In genomic region chr5:24599137-24599536, GRCm38 (mm10) we compare ENCODE assay signal across 10 mouse cellular contexts. TPM values are rescaled to one million over a fixed set of nuclear protein-coding genes. Genes with fewer than 3 reads are reported as not detected.
DNase-seq lines count a peak whose midpoint lies in the region; ATAC-seq and TF ChIP-seq lines count a peak whose summit lies in the region.
"Had no signal": no experiment of that assay in that cellular context is flagged by ENCODE, and none has a peak within 500 bp of the region (broad histone marks: within the 10 kb centered on the region; RNA-seq: fewer than 3 reads in every experiment).

No protein-coding gene starts in this region.

- H3K4me3 ChIP-seq in heart, embryonic 13.5 days, result peak overlapping the region; percentile 62
- 0 out of 2 replicates have a peak overlapping the region, but pooled peaks have one; percentile 27 for H3K4me3 ChIP-seq in cortical plate, adult 2 months (ENCODE audit: insufficient read depth, low read length)
- peak overlapping the region; percentile 48 for H3K4me3 ChIP-seq in hindbrain, embryonic 12.5 days
- H3K4me3 ChIP-seq in midbrain, embryonic 14.5 days (replicated peaks; ENCODE audit: low read depth, low read length), result peak overlapping the region; percentile 51

- WGBS in heart, embryonic 13.5 days, result 14% methylated on average over 8 of the region's 8 CpGs
- 13% methylated on average over 8 of the region's 8 CpGs for whole genome bisulfite sequencing in hindbrain, embryonic 12.5 days
- WGBS in midbrain, embryonic 14.5 days, result 14% methylated on average over 8 of the region's 8 CpGs

- DNase-seq in heart, postnatal 36 days, result no peak
- no peak for DNase-seq in midbrain, embryonic 14.5 days
- DNase-seq in embryo, embryonic 9.5 days (ENCODE audit: extremely low spot score), result no peak
- no peak for DNase-seq in urinary bladder, postnatal 36 days (ENCODE audit: low spot score in 2 of 2)
- no peak for DNase-seq in frontal cortex, postnatal 10 days (ENCODE audit: low spot score in 2 of 2)

- intact Hi-C loops in heart, postnatal 36 days (cut with DNase I), result loop anchor here (2.0 kb wide), 1 partner anchor 88 kb away; no protein-coding TSS in a partner anchor

- peak overlapping the region; percentile 94 for H3K4me2 ChIP-seq in heart, embryonic 13.5 days
- peak overlapping the region; percentile 94 for H3K4me2 ChIP-seq in hindbrain, embryonic 12.5 days (replicated peaks)
- H3K4me2 ChIP-seq in midbrain, embryonic 14.5 days (ENCODE audit: low read length), result peak overlapping the region; percentile 95

- peaks cover 9% of the 10 kb centered on the region; the same call in 1 of the 2 replicates for H3K27me3 ChIP-seq in heart, embryonic 13.5 days (replicated peaks)
- peaks cover 10% of the 10 kb centered on the region; the same call in 1 of the 2 replicates for H3K27me3 ChIP-seq in hindbrain, embryonic 12.5 days
- no peaks in the 10 kb centered on the region for H3K27me3 ChIP-seq in midbrain, embryonic 14.5 days (ENCODE audit: control insufficient read depth, insufficient read depth, low read length)

- no peak for TF ChIP-seq POLR2A in cortical plate, adult 2 months (IDR thresholded peaks at IDR 0.05; ENCODE audit: extremely low read depth, insufficient read depth, low read length)

- H3K36me3 ChIP-seq in heart, embryonic 13.5 days, result peaks cover 32% of the 10 kb centered on the region
- peaks cover 8% of the 10 kb centered on the region; the same call in 1 of the 2 replicates for H3K36me3 ChIP-seq in hindbrain, embryonic 12.5 days
- peaks cover 16% of the 10 kb centered on the region for H3K36me3 ChIP-seq in midbrain, embryonic 14.5 days (ENCODE audit: control insufficient read depth, insufficient read depth, low read length)

- no peak for TF ChIP-seq CTCF in cortical plate, adult 2 months (IDR thresholded peaks at IDR 0.05; ENCODE audit: extremely low read depth, insufficient read depth, low read length)

- peak overlapping the region; percentile 59 for H3K27ac ChIP-seq in heart, embryonic 13.5 days (replicated peaks)
- no peak overlapping the region for H3K27ac ChIP-seq in cortical plate, adult 2 months (ENCODE audit: insufficient read depth, low read length)
- H3K27ac ChIP-seq in hindbrain, embryonic 12.5 days, result no peak overlapping the region
- peak overlapping the region; percentile 77 for H3K27ac ChIP-seq in midbrain, embryonic 14.5 days (replicated peaks; ENCODE audit: low read depth, low read length)
- H3K27ac ChIP-seq: liver, embryonic 14.5 days had no signal

- H3K9me3 ChIP-seq in heart, embryonic 13.5 days, result no peaks in the 10 kb centered on the region
- H3K9me3 ChIP-seq in hindbrain, embryonic 12.5 days (replicated peaks), result no peaks in the 10 kb centered on the region
- no peaks in the 10 kb centered on the region for H3K9me3 ChIP-seq in midbrain, embryonic 14.5 days (ENCODE audit: control insufficient read depth, low read length)

- peaks cover 64% of the 10 kb centered on the region for H3K4me1 ChIP-seq in heart, embryonic 13.5 days
- peaks cover 14% of the 10 kb centered on the region for H3K4me1 ChIP-seq in cortical plate, adult 2 months (ENCODE audit: control insufficient read depth, insufficient read depth, low read length)
- H3K4me1 ChIP-seq in hindbrain, embryonic 12.5 days, result peaks cover 82% of the 10 kb centered on the region
- H3K4me1 ChIP-seq in midbrain, embryonic 14.5 days (ENCODE audit: control insufficient read depth, insufficient read depth, low read length), result peaks cover 78% of the 10 kb centered on the region

- no peak for ATAC-seq in heart, embryonic 13.5 days (ENCODE audit: extremely low read depth, insufficient number of reproducible peaks, low FRiP score, low TSS enrichment)
- no peak for ATAC-seq in hindbrain, embryonic 12.5 days (ENCODE audit: low FRiP score)
- no peak for ATAC-seq in midbrain, embryonic 14.5 days (ENCODE audit: low FRiP score, low TSS enrichment)

- peak overlapping the region; percentile 84 for H3K9ac ChIP-seq in heart, embryonic 13.5 days
- peak overlapping the region; percentile 71 for H3K9ac ChIP-seq in hindbrain, embryonic 12.5 days
- peak overlapping the region; percentile 80 for H3K9ac ChIP-seq in midbrain, embryonic 14.5 days (replicated peaks; ENCODE audit: low read length)
- H3K9ac ChIP-seq: liver, embryonic 14.5 days had no signal

RNA-seq across cellular contexts. Expression of gene Chpf2, which starts 12.6 kb away (rescaled TPM):
- 16.1 and 16.6 TPM in 2 replicates for polyA plus RNA-seq in heart, embryonic 13.5 days (2015; fragmentation: Nextera tagmentation; extraction: Ambion mirVana)
- total RNA-seq in heart, postnatal 36 days (2021), result 10 to 100 TPM; 10.8 to 11.6 TPM
- polyA plus RNA-seq in cortical plate, adult 2 months (2012; rRNA removed), result 55.1 and 62.2 TPM in 2 replicates
- polyA plus RNA-seq in hindbrain, embryonic 12.5 days (2016; fragmentation: Nextera tagmentation; extraction: Ambion mirVana), result 22.3 and 23.1 TPM in 2 replicates
- 12.4 and 19.4 TPM in 2 replicates for polyA plus RNA-seq in midbrain, embryonic 14.5 days (2014; fragmentation: Nextera tagmentation; extraction: Ambion mirVana)

RNA-seq across cellular contexts. Expression of gene Abcf2, which starts 21.9 kb away (rescaled TPM):
- polyA plus RNA-seq in heart, embryonic 13.5 days (2015; fragmentation: Nextera tagmentation; extraction: Ambion mirVana), result 66.7 and 70.7 TPM in 2 replicates
- total RNA-seq in heart, postnatal 36 days (2021), result 10 to 100 TPM; 55.3 to 56.0 TPM
- polyA plus RNA-seq in cortical plate, adult 2 months (2012; rRNA removed), result 83.6 and 87.1 TPM in 2 replicates
- polyA plus RNA-seq in hindbrain, embryonic 12.5 days (2016; fragmentation: Nextera tagmentation; extraction: Ambion mirVana), result 108 and 110 TPM in 2 replicates
- 79.3 and 88.1 TPM in 2 replicates for polyA plus RNA-seq in midbrain, embryonic 14.5 days (2014; fragmentation: Nextera tagmentation; extraction: Ambion mirVana)

RNA-seq across cellular contexts. Expression of gene Smarcd3, which starts 25.1 kb away (rescaled TPM):
- 54.5 and 58.5 TPM in 2 replicates for polyA plus RNA-seq in heart, embryonic 13.5 days (2015; fragmentation: Nextera tagmentation; extraction: Ambion mirVana)
- 10 to 100 TPM; 63.2 to 64.5 TPM for total RNA-seq in heart, postnatal 36 days (2021)
- 97.8 and 97.9 TPM in 2 replicates for polyA plus RNA-seq in cortical plate, adult 2 months (2012; rRNA removed)
- 78.4 and 83.2 TPM in 2 replicates for polyA plus RNA-seq in hindbrain, embryonic 12.5 days (2016; fragmentation: Nextera tagmentation; extraction: Ambion mirVana)
- 158 and 199 TPM in 2 replicates for polyA plus RNA-seq in midbrain, embryonic 14.5 days (2014; fragmentation: Nextera tagmentation; extraction: Ambion mirVana)

RNA-seq across cellular contexts. Expression of gene 4931409K22Rik, which starts 42.5 kb away (rescaled TPM):
- 0.08 and 0.11 TPM in 2 replicates for polyA plus RNA-seq in heart, embryonic 13.5 days (2015; fragmentation: Nextera tagmentation; extraction: Ambion mirVana)
- not detected for total RNA-seq in heart, postnatal 36 days (2021)
- polyA plus RNA-seq in cortical plate, adult 2 months (2012; rRNA removed), result 0.04 and 0.11 TPM in 2 replicates
- not detected in 2 replicates for polyA plus RNA-seq in hindbrain, embryonic 12.5 days (2016; fragmentation: Nextera tagmentation; extraction: Ambion mirVana)
- not detected in 2 replicates for polyA plus RNA-seq in midbrain, embryonic 14.5 days (2014; fragmentation: Nextera tagmentation; extraction: Ambion mirVana)
- total RNA-seq: gastrocnemius, postnatal 14 days had no signal
- polyA plus RNA-seq: liver, embryonic 14.5 days had no signal

RNA-seq across cellular contexts. Expression of gene Asb10, which starts 58.4 kb away (rescaled TPM):
- 4.1 TPM in 2 replicates for polyA plus RNA-seq in heart, embryonic 13.5 days (2015; fragmentation: Nextera tagmentation; extraction: Ambion mirVana)
- 10 to 100 TPM; 73.0 to 82.3 TPM for total RNA-seq in heart, postnatal 36 days (2021)
- 0.40 and 0.42 TPM in 2 replicates for polyA plus RNA-seq in cortical plate, adult 2 months (2012; rRNA removed)
- 0.32 and 0.42 TPM in 2 replicates for polyA plus RNA-seq in hindbrain, embryonic 12.5 days (2016; fragmentation: Nextera tagmentation; extraction: Ambion mirVana)
- polyA plus RNA-seq in midbrain, embryonic 14.5 days (2014; fragmentation: Nextera tagmentation; extraction: Ambion mirVana), result 0.09 and 0.12 TPM in 2 replicates

Comparison
In these comparisons a context has a peak if more than half of its experiments do, and no peak if none do; other contexts are left out.
1. H3K27ac ChIP-seq: peak in heart, embryonic 13.5 days (single experiment) and midbrain, embryonic 14.5 days (single experiment); none in cortical plate, adult 2 months (single experiment) and hindbrain, embryonic 12.5 days (single experiment).
2. Peak in every context shown above with its lines, with median percentiles within 50 percentile points of each other: H3K4me2 ChIP-seq, H3K4me3 ChIP-seq and H3K9ac ChIP-seq.